Mouse (Mus musculus): Measurements from ENCODE around the gene Tpbgl. TPM values are rescaled to one million over a fixed set of nuclear protein-coding genes. Genes with fewer than 3 reads are reported as not detected.
A peak's percentile ranks its signal among the peaks of the same experiment; 100 is the strongest.

Gene Tpbgl
- polyA plus RNA-seq, 1 experiment from 2014 or later, result 0.59 TPM

- H3K4me3 ChIP-seq, result peak overlapping the region; percentile 60
- no peaks in the 10 kb centered on the region for H3K9me3 ChIP-seq
- under 1% methylated on average over 81 of the region's 81 CpGs for WGBS
- H3K27me3 ChIP-seq (ENCODE audit: insufficient read depth, poor library complexity, severe bottlenecking), result peaks cover 96% of the 10 kb centered on the region
- H3K36me3 ChIP-seq, result no peaks in the 10 kb centered on the region
- peak; percentile 88 for DNase-seq (ENCODE audit: low spot score)
- peaks cover 62% of the 10 kb centered on the region for H3K4me1 ChIP-seq (replicated peaks)
- H3K27ac ChIP-seq, result peak overlapping the region; percentile 82
Measured at GRCm38 (mm10) chr7:99625722-99626375, 1.1 kb downstream of the Tpbgl start.

DNA sequence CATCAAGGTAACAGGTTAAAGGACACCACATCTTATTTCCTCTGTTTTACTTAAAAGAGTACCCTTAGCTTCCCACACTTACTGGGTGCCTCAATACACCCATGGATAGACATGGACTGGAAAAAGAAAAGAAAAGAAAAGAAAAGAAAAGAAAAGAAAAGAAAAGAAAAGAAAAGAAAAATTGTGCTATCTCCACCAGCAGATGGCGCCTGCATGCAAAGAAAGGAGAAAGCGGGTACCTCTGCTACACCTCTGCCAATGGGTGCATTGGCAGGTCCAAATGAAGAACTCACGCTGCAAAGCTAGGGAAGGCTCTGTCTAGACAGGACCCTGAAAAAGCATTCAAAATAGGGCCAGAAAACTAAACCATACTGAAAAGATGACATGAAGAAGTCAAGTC, 8.0 kb downstream of the Tpbgl start:
- Histone ChIP-seq H3K27ac (no peak overlapping the region), H3K27me3 (ENCODE audit: insufficient read depth, poor library complexity, severe bottlenecking) (peaks cover 38% of the 10 kb centered on the region), H3K4me1 (replicated peaks) (peaks cover 24% of the 10 kb centered on the region), H3K9me3 (no peaks in the 10 kb centered on the region), H3K36me3 (no peaks in the 10 kb centered on the region), H3K4me3 (no peak overlapping the region)
- WGBS, result 9% methylated on average over 3 of the region's 3 CpGs
- no peak for DNase-seq (ENCODE audit: low spot score)

DNA sequence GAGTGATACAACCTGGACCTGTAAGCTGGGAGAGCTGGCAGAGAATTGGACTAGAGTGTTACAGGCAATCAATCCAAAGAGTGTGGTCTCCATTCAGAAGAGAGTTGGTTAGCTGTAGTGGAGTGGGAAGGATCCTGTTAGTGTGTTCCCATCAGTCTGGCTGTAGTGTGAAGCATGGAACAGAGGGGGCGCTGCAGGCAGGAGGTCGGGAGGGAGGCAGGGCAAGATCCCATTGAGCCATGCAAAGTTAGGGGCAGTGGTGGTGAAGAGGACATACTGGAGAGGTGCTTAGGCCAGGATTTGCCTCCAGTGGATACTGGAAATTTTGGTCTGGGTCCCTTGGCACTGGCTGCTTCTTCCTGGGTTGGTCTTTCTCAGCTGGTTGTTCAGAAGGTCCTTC, 8.6 kb downstream of the Tpbgl start:
- H3K4me1 ChIP-seq (replicated peaks), result peaks cover 18% of the 10 kb centered on the region
- no peak overlapping the region for H3K27ac ChIP-seq
- H3K27me3 ChIP-seq (ENCODE audit: insufficient read depth, poor library complexity, severe bottlenecking), result peaks cover 32% of the 10 kb centered on the region
- no peaks in the 10 kb centered on the region for H3K36me3 ChIP-seq
- no peaks in the 10 kb centered on the region for H3K9me3 ChIP-seq
- DNase-seq (ENCODE audit: low spot score), result no peak
- 66% methylated on average over 2 of the region's 2 CpGs for WGBS
- H3K4me3 ChIP-seq, result no peak overlapping the region

- Histone ChIP-seq H3K4me1 (replicated peaks) (peaks cover 6% of the 10 kb centered on the region; the same call in 1 of the 2 replicates), H3K27ac (no peak overlapping the region), H3K4me3 (no peak overlapping the region), H3K27me3 (ENCODE audit: insufficient read depth, poor library complexity, severe bottlenecking) (no peaks in the 10 kb centered on the region), H3K36me3 (peaks cover 29% of the 10 kb centered on the region), H3K9me3 (no peaks in the 10 kb centered on the region)
- no peak for DNase-seq (ENCODE audit: low spot score)
- whole genome bisulfite sequencing, result 52% methylated on average over 2 of the region's 2 CpGs
Measured at GRCm38 (mm10) chr7:99607632-99608031, 19.3 kb downstream of the Tpbgl start.

DNA sequence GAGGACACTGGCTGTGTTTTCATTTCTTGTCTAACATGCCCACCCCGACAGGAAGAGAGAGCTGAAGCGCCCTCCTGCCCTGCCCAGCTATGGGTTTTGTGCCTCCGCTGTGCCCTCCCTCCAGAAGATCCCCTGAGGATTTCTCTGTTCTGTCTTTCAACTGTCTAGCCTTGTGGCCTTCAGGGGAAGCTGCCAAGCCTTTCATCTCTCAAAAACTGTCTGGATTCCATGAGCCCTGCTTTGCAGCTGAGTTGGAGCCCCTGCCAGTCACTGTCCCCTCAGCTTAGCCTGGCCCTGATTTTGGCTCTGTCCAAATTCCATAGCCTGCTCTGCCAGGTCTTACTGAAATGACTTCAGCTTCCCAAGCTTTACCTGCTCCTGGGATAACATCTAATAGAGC, 20.1 kb downstream of the Tpbgl start:
- no peak overlapping the region for H3K4me3 ChIP-seq
- peaks cover 38% of the 10 kb centered on the region for H3K36me3 ChIP-seq
- H3K9me3 ChIP-seq, result no peaks in the 10 kb centered on the region
- no peak overlapping the region for H3K27ac ChIP-seq
- DNase-seq (ENCODE audit: low spot score), result no peak
- no peaks in the 10 kb centered on the region for H3K27me3 ChIP-seq (ENCODE audit: insufficient read depth, poor library complexity, severe bottlenecking)
- peaks cover 6% of the 10 kb centered on the region; the same call in 1 of the 2 replicates for H3K4me1 ChIP-seq (replicated peaks)
- 59% methylated on average over 3 of the region's 3 CpGs for WGBS

GRCm38 (mm10) chr7:99606303-99606702, 20.6 kb downstream of the Tpbgl start:
- WGBS, result 88% methylated on average over 11 of the region's 11 CpGs
- no peaks in the 10 kb centered on the region for H3K9me3 ChIP-seq
- H3K27me3 ChIP-seq (ENCODE audit: insufficient read depth, poor library complexity, severe bottlenecking), result no peaks in the 10 kb centered on the region
- H3K36me3 ChIP-seq, result peaks cover 42% of the 10 kb centered on the region
- H3K27ac ChIP-seq, result no peak overlapping the region
- no peak overlapping the region for H3K4me3 ChIP-seq
- no peak for DNase-seq (ENCODE audit: low spot score)
- peaks cover 6% of the 10 kb centered on the region; the same call in 1 of the 2 replicates for H3K4me1 ChIP-seq (replicated peaks)

- H3K4me1 ChIP-seq (replicated peaks), result peaks cover 6% of the 10 kb centered on the region; the same call in 1 of the 2 replicates
- no peak for DNase-seq (ENCODE audit: low spot score)
- H3K27ac ChIP-seq, result no peak overlapping the region
- no peaks in the 10 kb centered on the region for H3K27me3 ChIP-seq (ENCODE audit: insufficient read depth, poor library complexity, severe bottlenecking)
- H3K36me3 ChIP-seq, result peaks cover 55% of the 10 kb centered on the region
- WGBS, result 93% methylated on average over 2 of the region's 2 CpGs
- H3K9me3 ChIP-seq, result no peaks in the 10 kb centered on the region
- no peak overlapping the region for H3K4me3 ChIP-seq
Measured at GRCm38 (mm10) chr7:99605058-99605457, 21.8 kb downstream of the Tpbgl start.

DNA sequence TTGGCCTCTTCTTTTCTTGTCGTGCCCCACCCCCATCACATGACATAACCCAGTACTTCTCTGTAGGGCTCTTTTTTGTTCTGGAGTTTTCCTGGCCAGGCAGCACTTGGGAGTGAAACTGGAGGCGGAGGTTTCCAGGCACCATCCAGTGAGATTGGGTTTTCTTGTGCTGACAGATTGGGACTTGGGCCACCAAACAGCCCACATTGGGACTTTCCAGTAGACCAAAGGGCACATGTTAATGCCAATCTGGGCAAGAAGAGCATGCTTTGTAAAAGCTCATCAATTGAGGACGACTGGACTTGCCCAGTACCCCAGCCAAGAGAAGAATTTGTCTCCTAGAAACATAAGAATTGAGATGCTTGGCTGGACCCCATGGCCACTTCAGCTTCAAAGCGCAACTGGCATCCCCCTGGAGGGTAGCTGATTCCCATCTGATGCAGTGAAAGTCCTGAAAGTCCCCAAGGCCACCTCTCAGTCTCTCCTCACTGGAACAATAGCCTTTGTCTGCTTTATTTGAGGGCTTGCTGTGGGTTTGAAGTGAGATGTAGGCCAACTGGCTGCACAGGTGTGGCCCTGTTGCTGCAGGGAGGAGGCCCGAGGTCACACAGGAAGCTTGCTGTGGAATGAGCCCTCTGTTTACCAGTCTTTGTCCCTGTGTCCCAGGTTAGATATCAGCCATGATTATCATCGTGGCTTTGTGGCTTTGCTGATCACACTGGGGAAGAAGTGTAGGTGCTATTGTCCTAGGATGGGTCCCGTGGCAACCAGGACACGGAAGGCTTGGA, 22.8 kb downstream of the Tpbgl start:
- no peaks in the 10 kb centered on the region for H3K9me3 ChIP-seq
- no peak overlapping the region for H3K4me3 ChIP-seq
- no peak for DNase-seq (ENCODE audit: low spot score)
- 85% methylated on average over 8 of the region's 8 CpGs for WGBS
- no peaks in the 10 kb centered on the region for H3K27me3 ChIP-seq (ENCODE audit: insufficient read depth, poor library complexity, severe bottlenecking)
- H3K36me3 ChIP-seq, result peaks cover 65% of the 10 kb centered on the region
- no peak overlapping the region for H3K27ac ChIP-seq
- peaks cover 6% of the 10 kb centered on the region; the same call in 1 of the 2 replicates for H3K4me1 ChIP-seq (replicated peaks)

- Histone ChIP-seq H3K9me3 (no peaks in the 10 kb centered on the region), H3K27ac (no peak overlapping the region), H3K4me3 (no peak overlapping the region), H3K36me3 (peaks cover 98% of the 10 kb centered on the region), H3K4me1 (replicated peaks) (no peaks in the 10 kb centered on the region), H3K27me3 (ENCODE audit: insufficient read depth, poor library complexity, severe bottlenecking) (no peaks in the 10 kb centered on the region)
- WGBS, result 74% methylated on average over 4 of the region's 4 CpGs
- no peak for DNase-seq (ENCODE audit: low spot score)
Measured at GRCm38 (mm10) chr7:99598722-99599121, 28.2 kb downstream of the Tpbgl start.

GRCm38 (mm10) chr7:99593868-99594803, 32.8 kb downstream of the Tpbgl start:
- Histone ChIP-seq H3K27me3 (ENCODE audit: insufficient read depth, poor library complexity, severe bottlenecking) (no peaks in the 10 kb centered on the region), H3K27ac (no peak overlapping the region; the same call in 1 of the 2 replicates), H3K9me3 (no peaks in the 10 kb centered on the region), H3K36me3 (peaks cover 85% of the 10 kb centered on the region), H3K4me3 (peak overlapping the region; percentile 1; the same call in 1 of the 2 replicates), H3K4me1 (replicated peaks) (peaks cover 22% of the 10 kb centered on the region)
- no peak for DNase-seq (ENCODE audit: low spot score)
- WGBS, result 93% methylated on average over 15 of the region's 15 CpGs

DNA sequence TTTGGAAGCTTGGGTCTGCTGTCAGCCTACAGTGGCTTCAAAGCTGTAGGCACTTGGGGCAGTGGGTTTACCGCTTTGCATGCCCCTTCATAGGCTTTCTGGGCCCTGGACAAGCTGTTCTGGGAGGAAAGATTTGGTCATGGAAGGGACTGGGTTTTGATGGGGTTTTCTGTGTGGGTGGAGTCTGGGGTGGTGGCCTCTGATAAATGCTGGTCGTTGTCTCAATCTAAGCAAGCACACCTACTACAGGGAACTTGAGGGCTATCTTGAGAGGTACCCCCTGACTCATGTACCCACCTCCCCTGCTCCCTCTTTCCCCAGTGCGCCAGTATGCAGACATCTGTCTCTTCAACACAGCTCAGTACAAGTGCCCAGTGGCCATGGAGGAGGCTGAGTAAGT, 34.2 kb downstream of the Tpbgl start:
- DNase-seq (ENCODE audit: low spot score), result no peak
- WGBS, result 93% methylated on average over 3 of the region's 3 CpGs
- peaks cover 84% of the 10 kb centered on the region for H3K36me3 ChIP-seq
- no peaks in the 10 kb centered on the region for H3K9me3 ChIP-seq
- H3K27ac ChIP-seq, result no peak overlapping the region
- no peaks in the 10 kb centered on the region for H3K27me3 ChIP-seq (ENCODE audit: insufficient read depth, poor library complexity, severe bottlenecking)
- no peak overlapping the region for H3K4me3 ChIP-seq
- H3K4me1 ChIP-seq (replicated peaks), result peaks cover 36% of the 10 kb centered on the region

- 69% methylated on average over 5 of the region's 5 CpGs for WGBS
- peaks cover 74% of the 10 kb centered on the region for H3K36me3 ChIP-seq
Measured at GRCm38 (mm10) chr7:99590646-99591045, 36.3 kb downstream of the Tpbgl start.

More at GRCm38 (mm10) chr7:99590646-99591045, 36.3 kb downstream of the Tpbgl start:
- Histone ChIP-seq H3K4me3 (no peak overlapping the region), H3K27me3 (ENCODE audit: insufficient read depth, poor library complexity, severe bottlenecking) (no peaks in the 10 kb centered on the region), H3K9me3 (no peaks in the 10 kb centered on the region), H3K4me1 (replicated peaks) (peaks cover 55% of the 10 kb centered on the region), H3K27ac (no peak overlapping the region)
- no peak for DNase-seq (ENCODE audit: low spot score)
